Mouse (Mus musculus) erythroblast, embryonic 14.5 days (primary cell): ENCODE data around the gene Osbpl6. TPM values are rescaled to one million over a fixed set of nuclear protein-coding genes. Genes with fewer than 3 reads are reported as not detected.

Experiments used
- H3K27me3 ChIP-seq: 2 replicates; pipeline ENCODE4 v1.6.1; 2012; ENCODE audit warnings: inconsistent platforms; ENCODE audit not compliant: control insufficient read depth
- H3K36me3 ChIP-seq: 2 replicates; pipeline ENCODE4 v1.6.1; 2012; ENCODE audit warnings: mild to moderate bottlenecking, inconsistent platforms; ENCODE audit not compliant: control insufficient read depth
- H3K4me1 ChIP-seq: 2 replicates; pipeline ENCODE4 v1.6.1; 2012; ENCODE audit warnings: inconsistent platforms; ENCODE audit not compliant: control insufficient read depth
- H3K4me3 ChIP-seq: replicated peaks from 2 replicates; pipeline ENCODE3; 2012; ENCODE audit warnings: moderate library complexity, mild to moderate bottlenecking, inconsistent platforms
- H3K9me3 ChIP-seq: 2 replicates; pipeline ENCODE4 v1.6.1; 2012; ENCODE audit warnings: low read length, inconsistent platforms, mixed read lengths; ENCODE audit not compliant: control insufficient read depth
- GATA1 ChIP-seq: IDR thresholded peaks from 2 replicates; pipeline ENCODE4 v1.6.1; 2012; ENCODE audit warnings: low read length, inconsistent platforms, mixed read lengths
- TAL1 ChIP-seq: IDR thresholded peaks from 3 replicates; pipeline ENCODE4 v1.6.1; 2012; ENCODE audit warnings: low read length, inconsistent platforms, mixed read lengths
- polyA plus RNA-seq: library from polyadenylated mRNA; stranded (reverse); fragments of >175 nt; gene quantifications from 2 replicates; pipeline ENCODE4 v1.2.3, GENCODE M21; 2012

The Osbpl6 gene
- polyA plus RNA-seq, 1 experiment: not detected

- Histone ChIP-seq H3K9me3 (no peaks in the 10 kb centered on the region), H3K36me3 (no peaks in the 10 kb centered on the region), H3K4me3 (no peak overlapping the region), H3K4me1 (no peaks in the 10 kb centered on the region), H3K27me3 (no peaks in the 10 kb centered on the region)
- TF ChIP-seq GATA1 (no peak), TAL1 (no peak)
Measured at GRCm38 (mm10) chr2:76488764-76489163, 82.5 kb downstream of the Osbpl6 start.

GRCm38 (mm10) chr2:76490198-76490597, 83.9 kb downstream of the Osbpl6 start:
- Histone ChIP-seq H3K4me1 (no peaks in the 10 kb centered on the region), H3K36me3 (no peaks in the 10 kb centered on the region), H3K27me3 (no peaks in the 10 kb centered on the region), H3K9me3 (no peaks in the 10 kb centered on the region), H3K4me3 (no peak overlapping the region)
- TF ChIP-seq TAL1: no peak
- TF ChIP-seq GATA1: no peak

GRCm38 (mm10) chr2:76491371-76491770, 85.1 kb downstream of the Osbpl6 start:
- Histone ChIP-seq H3K4me3 (no peak overlapping the region), H3K36me3 (no peaks in the 10 kb centered on the region), H3K9me3 (no peaks in the 10 kb centered on the region), H3K27me3 (no peaks in the 10 kb centered on the region), H3K4me1 (no peaks in the 10 kb centered on the region)
- TF ChIP-seq TAL1: no peak

DNA sequence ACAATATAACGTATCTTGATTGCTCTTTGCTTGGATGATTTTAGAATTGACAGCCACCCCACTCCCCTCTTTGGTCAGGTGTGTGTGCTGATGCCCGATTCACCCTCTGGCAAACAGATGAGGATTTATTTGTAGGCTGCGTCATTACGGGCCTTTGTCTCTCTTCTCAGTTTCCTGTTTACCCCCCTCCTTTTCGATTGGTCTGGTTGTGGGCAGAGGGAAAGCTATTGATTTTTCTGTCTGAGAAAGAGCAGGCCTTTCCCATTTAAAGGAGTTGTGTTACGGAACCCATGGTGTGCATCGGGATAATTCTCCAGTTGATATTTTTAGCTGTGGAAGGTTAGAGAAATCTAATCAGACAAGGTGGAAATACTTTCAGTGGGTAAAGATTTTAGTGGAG, 85.9 kb downstream of the Osbpl6 start:
- no peaks in the 10 kb centered on the region for H3K36me3 ChIP-seq
- no peak overlapping the region for H3K4me3 ChIP-seq
- TF ChIP-seq TAL1 (no peak), GATA1 (no peak)
- no peaks in the 10 kb centered on the region for H3K9me3 ChIP-seq
- H3K27me3 ChIP-seq: no peaks in the 10 kb centered on the region
- no peaks in the 10 kb centered on the region for H3K4me1 ChIP-seq

- no peak for TF ChIP-seq GATA1
- no peak for TF ChIP-seq TAL1
- no peaks in the 10 kb centered on the region for H3K27me3 ChIP-seq
- no peak overlapping the region for H3K4me3 ChIP-seq
- H3K9me3 ChIP-seq: no peaks in the 10 kb centered on the region
- H3K36me3 ChIP-seq: no peaks in the 10 kb centered on the region
- H3K4me1 ChIP-seq: no peaks in the 10 kb centered on the region
Measured at GRCm38 (mm10) chr2:76496006-76496748, 89.9 kb downstream of the Osbpl6 start.

DNA sequence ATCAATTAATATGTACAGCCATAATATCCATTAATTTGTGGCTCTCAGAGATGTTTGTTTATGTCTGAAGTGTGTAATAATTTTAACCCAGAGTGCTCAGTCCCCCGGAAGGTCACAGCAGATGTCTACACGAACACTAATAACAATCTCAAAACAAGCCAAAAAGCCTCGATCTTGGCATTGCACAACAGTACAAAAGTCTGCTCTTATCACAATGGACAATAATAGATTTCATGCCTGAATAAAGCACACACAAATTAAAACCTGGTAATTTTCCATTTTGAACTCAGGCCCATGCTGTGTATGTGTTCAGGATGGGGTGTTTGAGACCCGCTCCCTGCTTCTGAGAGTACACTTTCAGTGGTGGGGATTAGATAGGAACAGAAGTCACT, 90.4 kb downstream of the Osbpl6 start:
- Histone ChIP-seq H3K4me1 (no peaks in the 10 kb centered on the region), H3K27me3 (no peaks in the 10 kb centered on the region), H3K9me3 (no peaks in the 10 kb centered on the region), H3K36me3 (no peaks in the 10 kb centered on the region), H3K4me3 (no peak overlapping the region)
- TF ChIP-seq TAL1: no peak
- TF ChIP-seq GATA1: no peak

- Histone ChIP-seq H3K4me3 (no peak overlapping the region), H3K27me3 (no peaks in the 10 kb centered on the region), H3K4me1 (no peaks in the 10 kb centered on the region), H3K9me3 (no peaks in the 10 kb centered on the region), H3K36me3 (no peaks in the 10 kb centered on the region)
- TF ChIP-seq GATA1 (no peak), TAL1 (no peak)
Measured at GRCm38 (mm10) chr2:76498891-76499290, 92.6 kb downstream of the Osbpl6 start.

GRCm38 (mm10) chr2:76504122-76504839, 98.0 kb downstream of the Osbpl6 start:
- TF ChIP-seq TAL1 (no peak), GATA1 (no peak)
- no peak overlapping the region for H3K4me3 ChIP-seq
- no peaks in the 10 kb centered on the region for H3K9me3 ChIP-seq
- H3K27me3 ChIP-seq: no peaks in the 10 kb centered on the region
- H3K36me3 ChIP-seq: no peaks in the 10 kb centered on the region
- no peaks in the 10 kb centered on the region for H3K4me1 ChIP-seq

GRCm38 (mm10) chr2:76504989-76505388, 98.7 kb downstream of the Osbpl6 start:
- no peaks in the 10 kb centered on the region for H3K36me3 ChIP-seq
- H3K4me3 ChIP-seq: no peak overlapping the region
- H3K27me3 ChIP-seq: no peaks in the 10 kb centered on the region
- H3K4me1 ChIP-seq: no peaks in the 10 kb centered on the region
- TF ChIP-seq GATA1: no peak
- no peak for TF ChIP-seq TAL1
- H3K9me3 ChIP-seq: no peaks in the 10 kb centered on the region

DNA sequence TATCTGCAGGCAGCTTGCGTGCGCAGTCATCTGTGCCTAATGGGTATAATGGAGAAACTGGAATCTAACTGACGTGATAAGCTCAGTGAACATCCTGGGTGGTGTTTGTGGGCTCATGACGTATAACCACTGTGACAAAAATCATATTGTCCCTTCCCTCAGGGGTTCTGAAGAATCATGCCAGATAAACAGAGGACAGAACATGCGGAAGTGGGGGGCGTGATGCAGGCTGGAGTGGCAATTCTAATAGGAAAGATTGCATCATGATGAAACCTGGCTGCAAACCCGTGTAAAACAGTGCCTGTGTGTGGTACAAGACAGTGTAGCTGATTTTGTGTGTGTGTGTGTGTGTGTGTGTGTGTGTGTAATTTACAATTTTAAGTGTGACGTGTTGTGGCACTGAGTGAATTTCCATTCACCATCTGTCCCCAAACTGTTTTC, 105.0 kb downstream of the Osbpl6 start:
- H3K27me3 ChIP-seq: no peaks in the 10 kb centered on the region
- H3K9me3 ChIP-seq: no peaks in the 10 kb centered on the region
- H3K4me3 ChIP-seq: no peak overlapping the region
- TF ChIP-seq TAL1 (no peak), GATA1 (no peak)
- H3K36me3 ChIP-seq: no peaks in the 10 kb centered on the region
- H3K4me1 ChIP-seq: no peaks in the 10 kb centered on the region
